Mouse (Mus musculus): ENCODE measurements around the gene Rxra. TPM values are rescaled to one million over a fixed set of nuclear protein-coding genes. Genes with fewer than 3 reads are reported as not detected.

The Rxra gene
- 5.4 and 8.4 TPM in 2 replicates for total RNA-seq (2017)

- ATAC-seq (ENCODE audit: extremely low read depth, insufficient number of reproducible peaks, low FRiP score, poor library complexity, severe bottlenecking) = no peak
These were observed at the start of gene Rxra for GRCm38 (mm10) chr2:27676106-27676477. Rxra (plus strand) TSS chr2:27676440.

GRCm38 (mm10) chr2:27626604-27627003 is 49.6 kb upstream of the Rxra start:
- no peak for ATAC-seq (ENCODE audit: extremely low read depth, insufficient number of reproducible peaks, low FRiP score, poor library complexity, severe bottlenecking)

DNA sequence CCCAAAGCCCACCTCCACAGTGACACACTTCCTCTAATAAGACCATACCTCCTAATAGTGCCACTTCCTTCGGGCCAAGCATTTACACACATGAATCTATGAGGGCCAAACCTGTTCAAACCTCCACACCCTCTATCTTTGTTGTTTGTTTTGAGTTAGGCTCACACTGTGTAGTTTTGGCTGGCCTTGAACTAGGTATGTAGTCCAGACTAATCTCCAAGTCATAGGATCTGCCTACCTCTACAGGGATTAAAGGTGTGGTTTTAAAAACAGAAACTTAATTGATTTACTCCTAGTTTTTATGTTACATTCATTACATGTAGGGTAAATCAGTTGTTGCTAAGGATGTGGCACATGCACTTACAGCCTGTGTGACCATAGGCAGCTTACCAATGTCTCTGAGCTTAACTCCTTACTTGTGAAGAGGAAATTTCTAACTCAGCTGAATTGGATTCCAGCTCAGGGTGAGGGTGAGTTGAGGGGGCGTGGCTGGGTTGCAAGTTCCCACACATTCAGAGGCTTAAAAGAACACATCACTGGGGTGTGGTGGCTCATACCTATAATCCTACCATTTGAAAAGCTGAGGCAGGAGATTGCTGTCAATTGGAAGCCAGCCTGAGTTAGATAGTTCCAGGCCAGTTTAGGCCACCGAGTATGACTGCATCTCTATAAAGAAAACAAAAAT is 45.5 kb upstream of the Rxra start:
- ATAC-seq (ENCODE audit: extremely low read depth, insufficient number of reproducible peaks, low FRiP score, poor library complexity, severe bottlenecking) = no peak

GRCm38 (mm10) chr2:27633471-27633870 is 42.8 kb upstream of the Rxra start:
- no peak for ATAC-seq (ENCODE audit: extremely low read depth, insufficient number of reproducible peaks, low FRiP score, poor library complexity, severe bottlenecking)

- no peak for ATAC-seq (ENCODE audit: extremely low read depth, insufficient number of reproducible peaks, low FRiP score, poor library complexity, severe bottlenecking)
These were observed 42.2 kb upstream of the Rxra start for GRCm38 (mm10) chr2:27634018-27634417.

DNA sequence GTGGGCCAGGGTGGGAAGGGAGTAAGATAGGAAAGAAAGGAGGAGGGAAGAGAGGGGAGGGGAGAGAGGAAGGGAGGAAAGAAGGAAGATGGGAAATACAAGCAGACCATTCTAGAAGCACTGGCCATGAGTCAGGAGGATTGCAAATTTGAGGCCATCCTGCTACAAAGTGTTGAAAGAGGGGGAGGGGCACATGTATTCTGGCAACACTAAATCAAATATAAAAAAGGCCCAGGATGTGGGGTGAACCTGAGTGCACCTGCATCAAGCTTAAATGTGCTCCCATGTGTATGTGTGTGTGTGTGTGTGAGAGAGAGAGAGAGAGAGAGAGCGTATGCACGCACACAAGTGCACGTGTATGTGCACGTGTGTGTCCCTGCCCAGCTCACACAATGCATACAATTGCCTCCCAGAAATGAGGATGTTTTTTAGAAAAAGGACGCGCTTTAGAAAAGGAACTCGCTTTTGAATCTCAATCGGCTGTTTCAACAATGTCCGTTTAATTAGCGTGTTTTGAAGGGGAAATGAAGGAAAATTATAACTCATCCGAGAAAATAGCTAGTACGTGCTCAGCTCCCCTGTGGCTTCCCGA is 41.0 kb upstream of the Rxra start:
- ATAC-seq (ENCODE audit: extremely low read depth, insufficient number of reproducible peaks, low FRiP score, poor library complexity, severe bottlenecking) = no peak

GRCm38 (mm10) chr2:27636796-27637195 is 39.4 kb upstream of the Rxra start:
- no peak for ATAC-seq (ENCODE audit: extremely low read depth, insufficient number of reproducible peaks, low FRiP score, poor library complexity, severe bottlenecking)

- no peak for ATAC-seq (ENCODE audit: extremely low read depth, insufficient number of reproducible peaks, low FRiP score, poor library complexity, severe bottlenecking)
These were observed 38.9 kb upstream of the Rxra start for GRCm38 (mm10) chr2:27637281-27637896.

DNA sequence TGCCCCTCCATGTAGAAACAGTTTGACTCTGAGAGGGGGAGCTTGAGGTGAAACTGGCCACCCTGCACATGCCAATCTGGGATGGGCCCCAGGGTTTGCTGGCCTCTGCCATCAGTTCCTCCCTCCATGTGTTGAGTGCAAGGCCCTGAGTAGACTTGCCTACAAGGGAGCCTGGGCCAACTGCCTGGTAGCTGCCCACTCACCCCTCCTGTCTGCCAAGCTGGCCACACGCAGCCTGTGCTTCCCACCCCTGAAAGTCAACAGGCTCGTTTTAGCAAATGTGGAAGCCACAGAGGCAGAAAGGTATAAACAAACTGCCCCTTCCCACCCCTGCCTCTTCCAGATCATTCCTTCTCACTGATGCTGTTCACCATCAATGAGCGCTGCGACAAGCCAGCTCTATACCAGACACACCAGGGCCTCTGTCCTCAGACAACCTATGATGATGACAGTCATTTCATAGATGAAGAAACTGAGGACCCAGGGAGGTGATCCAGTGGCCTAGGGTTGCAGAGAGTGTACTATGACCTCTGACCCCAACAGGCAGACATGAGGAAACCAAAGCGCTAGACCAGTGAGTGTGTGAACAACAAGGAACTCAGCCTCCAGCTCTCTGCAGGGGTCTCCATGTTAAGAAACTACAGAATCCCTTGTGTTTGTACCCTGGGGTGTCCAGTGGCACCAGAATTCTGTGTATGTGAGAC is 36.5 kb upstream of the Rxra start:
- ATAC-seq (ENCODE audit: extremely low read depth, insufficient number of reproducible peaks, low FRiP score, poor library complexity, severe bottlenecking) = no peak

GRCm38 (mm10) chr2:27640900-27641479 is 35.2 kb upstream of the Rxra start:
- no peak for ATAC-seq (ENCODE audit: extremely low read depth, insufficient number of reproducible peaks, low FRiP score, poor library complexity, severe bottlenecking)

DNA sequence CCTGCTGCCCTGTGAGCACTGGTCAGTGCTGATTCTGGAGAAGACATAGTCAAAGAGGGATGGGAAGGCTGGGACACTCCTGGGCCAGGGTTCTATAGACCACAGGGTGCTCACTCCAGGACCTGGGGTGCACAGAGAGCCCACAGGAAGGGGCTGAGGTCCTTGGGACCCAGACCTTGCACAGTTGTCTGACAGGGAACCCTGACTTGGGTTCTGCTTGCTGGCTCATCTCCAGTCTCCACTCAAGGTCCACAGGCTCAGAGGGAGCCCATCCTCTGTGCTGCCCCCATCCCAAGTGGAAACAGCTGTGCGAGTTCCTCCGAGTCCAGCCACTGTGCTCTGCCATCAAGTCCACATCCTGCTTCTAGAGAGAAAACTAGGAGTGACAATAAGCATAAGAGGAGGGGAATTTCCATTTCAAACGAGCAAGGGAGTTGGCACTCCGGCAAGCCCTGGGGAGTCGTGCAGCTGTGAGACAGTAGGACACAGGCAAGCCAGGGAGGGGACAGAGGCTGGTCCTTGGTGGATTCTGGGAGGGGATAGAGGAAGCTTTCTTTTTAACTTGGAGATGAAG is 31.6 kb upstream of the Rxra start:
- no peak for ATAC-seq (ENCODE audit: extremely low read depth, insufficient number of reproducible peaks, low FRiP score, poor library complexity, severe bottlenecking)

DNA sequence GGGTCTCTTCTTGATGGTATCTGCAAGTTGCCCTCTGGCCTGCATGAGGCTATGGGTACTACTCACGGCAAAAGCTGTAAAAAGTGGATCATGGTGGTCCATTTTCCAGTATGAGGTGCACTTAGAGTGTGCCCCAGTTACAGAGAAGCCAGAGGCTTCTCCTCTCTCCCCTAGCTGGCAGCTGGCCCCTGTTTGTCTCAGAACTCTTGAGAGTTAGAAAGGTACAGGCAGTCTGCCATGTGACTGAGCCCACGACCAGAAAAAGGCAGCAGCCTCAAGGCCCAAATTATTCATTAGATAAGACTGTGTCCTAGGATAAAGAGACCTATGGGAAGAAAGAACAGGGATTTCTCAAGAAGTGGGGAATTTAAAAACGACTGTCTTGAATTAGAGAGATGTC is 30.8 kb upstream of the Rxra start:
- no peak for ATAC-seq (ENCODE audit: extremely low read depth, insufficient number of reproducible peaks, low FRiP score, poor library complexity, severe bottlenecking)

DNA sequence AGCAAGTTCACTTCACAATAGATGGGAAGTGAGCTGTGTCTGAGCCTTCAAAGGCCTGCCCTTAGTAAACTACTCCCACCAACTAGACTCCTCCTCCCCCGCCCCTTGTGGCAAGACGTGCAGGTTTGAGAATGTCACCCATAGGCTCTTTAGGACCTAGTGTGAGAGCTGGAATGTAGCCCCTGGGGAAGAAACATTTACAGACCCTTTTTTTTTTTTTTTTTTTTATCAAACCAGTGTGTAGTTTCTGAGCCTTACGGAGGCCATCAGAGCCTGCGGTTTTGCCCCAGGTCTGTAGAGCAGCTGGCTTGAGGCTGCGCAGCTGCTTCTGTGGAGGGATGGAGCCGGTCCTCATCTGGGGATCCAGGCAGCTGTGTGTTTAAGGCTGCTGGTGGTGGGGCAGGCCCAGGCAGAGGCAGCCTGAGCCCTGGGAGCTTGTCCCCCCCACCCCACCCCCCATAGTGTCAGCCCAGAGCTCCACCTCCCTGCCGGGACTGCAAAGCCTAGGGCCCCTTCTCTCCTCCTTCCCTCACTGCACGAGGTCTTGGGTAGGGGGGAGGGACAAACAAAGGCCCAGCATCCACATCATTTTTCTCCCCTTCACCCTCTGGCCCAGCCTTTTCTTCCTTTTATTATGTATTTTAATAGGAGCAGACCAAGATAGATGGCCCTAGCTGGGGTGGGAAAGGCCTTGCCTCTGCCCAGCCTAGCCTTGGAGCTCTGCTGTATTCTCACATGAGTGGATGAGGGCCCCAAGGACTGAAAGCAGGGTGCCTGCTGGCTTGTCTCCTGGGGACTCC is 26.2 kb upstream of the Rxra start:
- no peak for ATAC-seq (ENCODE audit: extremely low read depth, insufficient number of reproducible peaks, low FRiP score, poor library complexity, severe bottlenecking)

DNA sequence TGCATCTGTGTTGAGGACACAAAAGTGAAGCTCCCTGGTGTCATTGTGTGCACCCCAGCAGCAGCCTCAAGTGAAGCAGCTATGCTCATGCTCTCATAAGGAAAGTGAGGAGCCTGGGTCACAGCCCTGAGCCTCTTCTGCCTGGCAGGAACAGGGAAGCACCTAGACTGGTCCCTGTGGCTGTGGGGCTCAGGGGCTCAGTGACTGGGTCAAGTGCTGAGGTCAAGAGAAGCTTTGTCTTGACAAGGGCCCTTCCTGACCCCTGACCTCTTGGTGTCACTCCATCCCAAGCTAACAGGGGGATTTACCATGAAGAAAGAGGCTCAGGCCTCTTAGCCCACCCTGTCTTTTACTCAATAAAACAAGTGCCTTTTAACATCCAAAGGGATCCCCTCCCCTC is 25.2 kb upstream of the Rxra start:
- no peak for ATAC-seq (ENCODE audit: extremely low read depth, insufficient number of reproducible peaks, low FRiP score, poor library complexity, severe bottlenecking)

- ATAC-seq (ENCODE audit: extremely low read depth, insufficient number of reproducible peaks, low FRiP score, poor library complexity, severe bottlenecking) = no peak
These were observed 22.7 kb upstream of the Rxra start for GRCm38 (mm10) chr2:27653496-27654030.

DNA sequence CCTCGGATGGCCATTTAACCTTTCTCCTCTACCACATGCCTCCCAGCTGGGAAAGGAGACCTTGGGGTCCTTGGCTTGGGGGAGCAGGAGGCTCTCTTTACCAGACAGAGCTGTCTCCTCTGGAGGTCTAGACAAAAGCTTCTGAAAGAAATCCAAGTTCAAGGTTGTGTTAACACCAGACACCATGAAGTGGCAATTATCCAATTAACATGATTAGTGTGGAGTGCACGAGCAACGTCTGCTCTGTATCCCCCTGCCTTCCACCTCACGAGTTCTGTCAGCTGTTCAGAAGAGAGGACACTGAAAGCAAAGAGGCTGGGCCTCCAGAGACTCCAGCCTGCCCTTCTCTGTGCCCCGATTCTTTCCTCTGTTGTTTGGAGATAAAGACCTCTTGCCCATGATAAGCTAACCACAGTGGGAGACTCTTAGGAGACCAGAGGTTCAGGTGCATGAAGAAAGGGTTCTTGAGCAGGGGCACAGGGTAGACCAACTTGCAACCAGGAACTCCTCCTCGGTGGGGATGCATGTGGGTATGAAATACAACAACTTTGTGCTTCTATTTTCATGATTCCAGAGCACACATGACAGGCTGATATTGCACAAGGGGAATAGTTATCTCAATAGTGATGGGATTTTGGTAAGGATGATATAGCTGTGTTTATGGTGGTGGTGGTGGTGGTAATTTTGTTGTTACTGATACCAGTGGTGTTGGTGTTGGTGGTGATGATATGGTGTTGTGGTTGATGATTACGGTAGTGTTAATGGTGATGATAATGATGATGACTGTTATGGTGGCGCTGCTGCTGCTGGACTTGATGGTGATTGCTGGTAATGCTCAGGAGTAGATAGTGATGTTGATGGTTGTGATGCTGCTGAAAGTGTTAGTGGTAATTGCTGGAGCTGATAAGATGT is 21.7 kb upstream of the Rxra start:
- ATAC-seq (ENCODE audit: extremely low read depth, insufficient number of reproducible peaks, low FRiP score, poor library complexity, severe bottlenecking) = no peak

DNA sequence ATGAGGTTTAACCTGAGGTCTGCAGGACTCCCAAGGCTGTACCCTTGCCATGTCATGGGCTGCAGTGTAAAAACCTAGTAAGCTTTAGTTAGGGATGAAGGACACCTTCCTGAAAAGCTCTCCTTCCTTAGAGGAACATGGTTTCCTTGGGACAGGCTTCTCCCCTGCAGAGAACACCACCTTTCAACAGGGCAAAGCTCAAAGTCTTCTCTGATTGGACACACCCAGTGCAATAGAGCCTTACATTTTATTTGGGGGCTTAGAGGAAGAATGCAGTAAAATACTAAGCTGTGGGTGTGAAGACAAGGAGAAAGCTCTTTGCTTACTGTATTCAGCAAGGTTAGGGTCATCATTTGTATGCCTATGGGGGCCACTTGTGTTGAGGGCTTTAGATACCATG is 19.7 kb upstream of the Rxra start:
- ATAC-seq (ENCODE audit: extremely low read depth, insufficient number of reproducible peaks, low FRiP score, poor library complexity, severe bottlenecking) = no peak

All from neutrophil, adult 5-6 weeks (primary cell).